Mouse (Mus musculus): ENCODE measurements around the gene 2410131K14Rik. TPM values are rescaled to one million over a fixed set of nuclear protein-coding genes. Genes with fewer than 3 reads are reported as not detected.

2410131K14Rik gene
- polyA plus RNA-seq, 1 experiment, result 8.0 TPM

GRCm38 (mm10) chr5:118304970-118305618 lies 60.1 kb downstream of the 2410131K14Rik start:
- no peaks in the 10 kb centered on the region for H3K36me3 ChIP-seq (ENCODE audit: control insufficient read depth, insufficient read depth, low read length, poor library complexity, severe bottlenecking)
- no peak for TF ChIP-seq CTCF (IDR thresholded peaks at IDR 0.05; ENCODE audit: low read depth, low read length)
- TF ChIP-seq POLR2A (IDR thresholded peaks at IDR 0.05; ENCODE audit: insufficient read depth, low read length), result no peak
- no peak for TF ChIP-seq EP300 (IDR thresholded peaks at IDR 0.05; ENCODE audit: insufficient read depth, low read depth, low read length)
- no peaks in the 10 kb centered on the region for H3K27me3 ChIP-seq (ENCODE audit: control insufficient read depth, insufficient read depth, low read length, poor library complexity, severe bottlenecking)
- no peaks in the 10 kb centered on the region for H3K9me3 ChIP-seq (replicated peaks; ENCODE audit: control insufficient read depth, insufficient read depth, low read length, poor library complexity, severe bottlenecking)
- H3K4me1 ChIP-seq (ENCODE audit: control insufficient read depth, insufficient read depth, low read length), result no peaks in the 10 kb centered on the region
- H3K9ac ChIP-seq (ENCODE audit: low read depth, poor library complexity, severe bottlenecking), result no peak overlapping the region
- no peak overlapping the region for H3K27ac ChIP-seq (ENCODE audit: insufficient read depth, low read length)
- no peak overlapping the region for H3K4me3 ChIP-seq (ENCODE audit: low read depth, low read length)

GRCm38 (mm10) chr5:118310389-118310788 lies 65.4 kb downstream of the 2410131K14Rik start:
- H3K27me3 ChIP-seq (ENCODE audit: control insufficient read depth, insufficient read depth, low read length, poor library complexity, severe bottlenecking), result no peaks in the 10 kb centered on the region
- no peaks in the 10 kb centered on the region for H3K36me3 ChIP-seq (ENCODE audit: control insufficient read depth, insufficient read depth, low read length, poor library complexity, severe bottlenecking)
- H3K9me3 ChIP-seq (replicated peaks; ENCODE audit: control insufficient read depth, insufficient read depth, low read length, poor library complexity, severe bottlenecking), result no peaks in the 10 kb centered on the region
- TF ChIP-seq POLR2A (IDR thresholded peaks at IDR 0.05; ENCODE audit: insufficient read depth, low read length), result no peak
- TF ChIP-seq EP300 (IDR thresholded peaks at IDR 0.05; ENCODE audit: insufficient read depth, low read depth, low read length), result no peak
- TF ChIP-seq CTCF (IDR thresholded peaks at IDR 0.05; ENCODE audit: low read depth, low read length), result no peak
- H3K27ac ChIP-seq (ENCODE audit: insufficient read depth, low read length), result no peak overlapping the region
- no peaks in the 10 kb centered on the region for H3K4me1 ChIP-seq (ENCODE audit: control insufficient read depth, insufficient read depth, low read length)
- H3K4me3 ChIP-seq (ENCODE audit: low read depth, low read length), result no peak overlapping the region
- no peak overlapping the region for H3K9ac ChIP-seq (ENCODE audit: low read depth, poor library complexity, severe bottlenecking)

- no peaks in the 10 kb centered on the region for H3K9me3 ChIP-seq (replicated peaks; ENCODE audit: control insufficient read depth, insufficient read depth, low read length, poor library complexity, severe bottlenecking)
- H3K4me3 ChIP-seq (ENCODE audit: low read depth, low read length), result no peak overlapping the region
These were observed 66.2 kb downstream of the 2410131K14Rik start for GRCm38 (mm10) chr5:118311251-118311650.

GRCm38 (mm10) chr5:118313766-118314165 lies 68.7 kb downstream of the 2410131K14Rik start:
- Histone ChIP-seq H3K9ac (ENCODE audit: low read depth, poor library complexity, severe bottlenecking) (no peak overlapping the region), H3K4me1 (ENCODE audit: control insufficient read depth, insufficient read depth, low read length) (peaks cover 3% of the 10 kb centered on the region), H3K27ac (ENCODE audit: insufficient read depth, low read length) (no peak overlapping the region), H3K9me3 (replicated peaks; ENCODE audit: control insufficient read depth, insufficient read depth, low read length, poor library complexity, severe bottlenecking) (no peaks in the 10 kb centered on the region), H3K4me3 (ENCODE audit: low read depth, low read length) (no peak overlapping the region), H3K27me3 (ENCODE audit: control insufficient read depth, insufficient read depth, low read length, poor library complexity, severe bottlenecking) (no peaks in the 10 kb centered on the region), H3K36me3 (ENCODE audit: control insufficient read depth, insufficient read depth, low read length, poor library complexity, severe bottlenecking) (no peaks in the 10 kb centered on the region)
- TF ChIP-seq EP300 (IDR thresholded peaks at IDR 0.05; ENCODE audit: insufficient read depth, low read depth, low read length), result no peak
- TF ChIP-seq CTCF (IDR thresholded peaks at IDR 0.05; ENCODE audit: low read depth, low read length), result no peak
- no peak for TF ChIP-seq POLR2A (IDR thresholded peaks at IDR 0.05; ENCODE audit: insufficient read depth, low read length)

More at GRCm38 (mm10) chr5:118311251-118311650, 66.2 kb downstream of the 2410131K14Rik start:
- Histone ChIP-seq H3K9ac (ENCODE audit: low read depth, poor library complexity, severe bottlenecking) (no peak overlapping the region), H3K27me3 (ENCODE audit: control insufficient read depth, insufficient read depth, low read length, poor library complexity, severe bottlenecking) (no peaks in the 10 kb centered on the region), H3K27ac (ENCODE audit: insufficient read depth, low read length) (no peak overlapping the region), H3K4me1 (ENCODE audit: control insufficient read depth, insufficient read depth, low read length) (peaks cover under 1% of the 10 kb centered on the region), H3K36me3 (ENCODE audit: control insufficient read depth, insufficient read depth, low read length, poor library complexity, severe bottlenecking) (no peaks in the 10 kb centered on the region)
- TF ChIP-seq EP300 (IDR thresholded peaks at IDR 0.05; ENCODE audit: insufficient read depth, low read depth, low read length), result no peak
- TF ChIP-seq POLR2A (IDR thresholded peaks at IDR 0.05; ENCODE audit: insufficient read depth, low read length), result no peak
- TF ChIP-seq CTCF (IDR thresholded peaks at IDR 0.05; ENCODE audit: low read depth, low read length), result no peak

Other genes starting within 250 kb of the 2410131K14Rik start
- gene Tesc, start 217.5 kb upstream of the 2410131K14Rik start, polyA plus RNA-seq (2011; ENCODE audit: insufficient read depth, insufficient read length, low read depth, missing spikeins), result 8.8 and 12.3 TPM in 2 replicates
- gene Fbxw8, start 89.8 kb upstream of the 2410131K14Rik start, polyA plus RNA-seq (2011; ENCODE audit: insufficient read depth, insufficient read length, low read depth, missing spikeins), result 36.3 and 37.1 TPM in 2 replicates
- gene Hrk, start 80.6 kb upstream of the 2410131K14Rik start, polyA plus RNA-seq (2011; ENCODE audit: insufficient read depth, insufficient read length, low read depth, missing spikeins), result 1.3 and 1.6 TPM in 2 replicates
- 7.8 and 10.3 TPM in 2 replicates for gene Rnft2, start 111 bp upstream of the 2410131K14Rik start, polyA plus RNA-seq (2011; ENCODE audit: insufficient read depth, insufficient read length, low read depth, missing spikeins)